Mouse (Mus musculus) lung, embryonic 14.5 days (tissue): ENCODE measurements around the gene Iqub. TPM values are rescaled to one million over a fixed set of nuclear protein-coding genes. Genes with fewer than 3 reads are reported as not detected.

Source experiments
- ATAC-seq: fragments of 200-750 bp; cut with Nextera tagmentation; 2 replicates; pipeline ENCODE4 v1.8.0; 2017; ENCODE audit warnings: mild to moderate bottlenecking, moderate TSS enrichment, moderate library complexity; ENCODE audit not compliant: insufficient read depth
- DNase-seq: peaks from one replicate; pipeline ENCODE4 v3.0.0-alpha.2; 2015
- H3K27ac ChIP-seq: fragments of 300-500 bp; sonication (generic); 2 replicates; pipeline ENCODE4 v1.5.1; 2014; ENCODE audit warnings: low read depth, mild to moderate bottlenecking, moderate library complexity
- H3K27me3 ChIP-seq: fragments of 300-500 bp; sonication (generic); 2 replicates; pipeline ENCODE4 v1.6.1; 2014; ENCODE audit warnings: low read length, control low read depth; ENCODE audit not compliant: insufficient read depth
- H3K36me3 ChIP-seq: fragments of 300-500 bp; sonication (generic); 2 replicates; pipeline ENCODE4 v1.6.1; 2014; ENCODE audit warnings: control low read depth; ENCODE audit not compliant: insufficient read depth
- H3K4me1 ChIP-seq: fragments of 300-500 bp; sonication (generic); 2 replicates; pipeline ENCODE4 v1.6.1; 2014; ENCODE audit warnings: antibody characterized with exemption, control low read depth; ENCODE audit not compliant: insufficient read depth
- H3K4me2 ChIP-seq: fragments of 300-500 bp; sonication (generic); 2 replicates; pipeline ENCODE4 v1.6.1; 2014; ENCODE audit warnings: mild to moderate bottlenecking
- H3K4me3 ChIP-seq: fragments of 300-500 bp; sonication (generic); 2 replicates; pipeline ENCODE4 v1.5.1; 2014; ENCODE audit warnings: low read depth, low read length
- H3K9ac ChIP-seq: fragments of 300-500 bp; sonication (generic); 2 replicates; pipeline ENCODE4 v1.6.1; 2014
- H3K9me3 ChIP-seq: fragments of 300-500 bp; sonication (generic); 2 replicates; pipeline ENCODE4 v1.6.1; 2016; ENCODE audit warnings: low read depth, low read length, control low read depth
- CTCF ChIP-seq: IDR thresholded peaks from 2 replicates; pipeline ENCODE4 v1.5.1; 2016; ENCODE audit warnings: antibody characterized with exemption, low read depth
- WGBS: fragments of 180-500 bp; shearing (Covaris S2); extraction: QIAGEN DNeasy Blood & Tissue Kit; methylation state at CpG from one replicate; pipeline ENCODE4 v1.1.7; 2014; 5-methylcytosine and 5-hydroxymethylcytosine counted together
- polyA plus RNA-seq: library from polyadenylated mRNA; unstranded; fragments of >200 nt; fragmentation: Nextera tagmentation; extraction: Ambion mirVana; gene quantifications from 2 replicates; pipeline ENCODE4 v1.2.1, GENCODE M21; 2014

Iqub gene
- polyA plus RNA-seq, 1 experiment from 2014 or later: 0.09 TPM

DNA sequence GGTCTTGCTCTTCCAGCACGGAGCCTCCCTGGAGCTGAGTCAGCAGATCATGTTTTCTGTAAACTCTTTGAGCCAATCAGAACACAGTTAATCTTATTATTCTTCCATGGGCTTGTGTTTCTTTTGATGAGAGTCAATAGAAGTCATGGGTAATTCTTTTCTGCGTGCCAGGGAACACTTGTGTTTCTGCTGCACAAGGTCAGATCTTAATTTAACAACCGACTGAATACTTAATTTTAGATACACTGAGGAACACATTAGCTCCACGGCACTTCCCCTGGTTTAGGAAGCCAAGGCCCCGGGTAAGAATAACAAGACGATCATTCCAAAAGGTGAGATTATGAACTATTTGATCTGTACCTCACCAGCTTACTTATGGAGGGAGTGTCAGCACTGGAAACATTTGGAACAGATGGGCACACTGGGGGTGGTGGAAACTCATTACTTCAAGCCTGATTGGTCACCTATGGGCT is 28.3 kb upstream of the Iqub start:
- 57% methylated on average over 6 of the region's 6 CpGs for WGBS
- no peak for TF ChIP-seq CTCF
- no peak overlapping the region for H3K4me3 ChIP-seq

DNA sequence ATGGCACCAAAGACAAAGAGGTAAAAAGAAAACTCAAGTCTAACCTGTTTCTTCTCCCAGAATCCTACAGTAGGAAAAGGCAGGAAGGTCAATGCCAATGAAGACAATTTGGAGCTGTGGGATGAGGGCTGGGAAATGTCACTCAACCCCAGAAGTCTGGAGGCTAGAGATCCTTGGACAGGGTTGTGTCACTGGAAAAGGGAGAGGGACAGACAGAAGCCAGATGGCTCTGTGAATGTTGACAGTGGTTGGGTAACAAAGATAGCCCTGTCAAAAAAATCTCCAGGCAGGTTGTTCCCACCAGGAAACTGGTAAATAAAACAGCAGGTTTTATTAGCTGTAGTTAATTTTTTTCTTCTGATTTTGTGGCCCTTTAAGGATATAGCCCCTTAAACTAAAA is 27.5 kb upstream of the Iqub start:
- Histone ChIP-seq H3K4me1 (no peaks in the 10 kb centered on the region), H3K36me3 (no peaks in the 10 kb centered on the region), H3K27me3 (no peaks in the 10 kb centered on the region), H3K9me3 (no peaks in the 10 kb centered on the region), H3K4me3 (no peak overlapping the region), H3K9ac (no peak overlapping the region), H3K4me2 (no peak overlapping the region), H3K27ac (no peak overlapping the region)
- DNase-seq: peak; percentile 48
- no peak for TF ChIP-seq CTCF
- peak; percentile 78; the same call in 1 of the 2 replicates for ATAC-seq

More for the DNA sequence above, 28.3 kb upstream of the Iqub start:
- H3K4me2 ChIP-seq: no peak overlapping the region
- H3K36me3 ChIP-seq: no peaks in the 10 kb centered on the region
- no peak overlapping the region for H3K9ac ChIP-seq
- no peak for ATAC-seq
- no peaks in the 10 kb centered on the region for H3K27me3 ChIP-seq
- no peaks in the 10 kb centered on the region for H3K4me1 ChIP-seq
- no peak for DNase-seq
- H3K27ac ChIP-seq: no peak overlapping the region
- no peaks in the 10 kb centered on the region for H3K9me3 ChIP-seq

DNA sequence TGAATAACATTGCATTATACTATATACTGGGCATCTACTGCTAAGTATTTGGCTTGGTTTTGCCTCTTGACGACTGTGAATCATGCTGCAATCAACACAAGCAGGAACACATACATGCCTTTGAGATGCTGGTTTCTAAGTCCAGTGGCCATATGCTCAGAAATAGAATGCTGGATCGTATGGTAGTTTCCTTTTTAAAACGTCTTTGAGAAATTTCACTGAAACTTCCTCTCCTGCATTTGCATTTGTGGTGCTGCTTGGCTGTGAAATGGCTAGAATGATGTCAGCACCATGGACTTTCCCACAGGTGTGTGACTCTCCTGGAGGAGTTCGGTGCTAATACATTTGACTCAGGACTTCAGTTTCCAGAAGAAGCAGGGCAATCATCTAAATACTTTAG is 25.2 kb upstream of the Iqub start:
- no peaks in the 10 kb centered on the region for H3K27me3 ChIP-seq
- H3K4me2 ChIP-seq: no peak overlapping the region
- ATAC-seq (no peak), DNase-seq (no peak)
- WGBS: 68% methylated on average over 4 of the region's 4 CpGs
- H3K36me3 ChIP-seq: no peaks in the 10 kb centered on the region
- H3K9ac ChIP-seq: no peak overlapping the region
- no peak overlapping the region for H3K4me3 ChIP-seq
- no peak for TF ChIP-seq CTCF
- H3K27ac ChIP-seq: no peak overlapping the region
- no peaks in the 10 kb centered on the region for H3K4me1 ChIP-seq
- no peaks in the 10 kb centered on the region for H3K9me3 ChIP-seq

DNA sequence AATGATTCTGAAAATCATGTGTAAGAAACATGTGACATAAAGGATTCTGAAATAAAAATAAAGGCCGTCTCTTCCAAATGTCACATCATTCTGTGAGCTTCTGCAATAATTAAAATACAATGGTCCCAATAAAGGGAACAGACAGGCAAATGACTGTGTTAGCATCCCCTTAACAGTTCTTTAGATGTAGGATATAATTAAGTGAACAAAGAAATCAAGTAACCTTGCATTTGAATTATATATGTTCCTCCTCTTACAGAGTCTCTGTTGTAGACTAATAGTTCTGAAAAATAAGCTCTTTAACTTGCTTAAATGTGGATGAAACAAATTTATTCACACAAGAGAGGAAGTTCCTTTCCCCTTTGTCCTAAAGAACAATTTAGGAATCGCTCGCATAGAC is 23.6 kb upstream of the Iqub start:
- Histone ChIP-seq H3K9ac (no peak overlapping the region), H3K27me3 (no peaks in the 10 kb centered on the region), H3K36me3 (no peaks in the 10 kb centered on the region), H3K4me2 (no peak overlapping the region), H3K4me1 (no peaks in the 10 kb centered on the region), H3K27ac (no peak overlapping the region), H3K4me3 (no peak overlapping the region), H3K9me3 (no peaks in the 10 kb centered on the region)
- ATAC-seq: no peak
- no peak for DNase-seq
- no peak for TF ChIP-seq CTCF
- 87% methylated on average over 3 of the region's 3 CpGs for WGBS

DNA sequence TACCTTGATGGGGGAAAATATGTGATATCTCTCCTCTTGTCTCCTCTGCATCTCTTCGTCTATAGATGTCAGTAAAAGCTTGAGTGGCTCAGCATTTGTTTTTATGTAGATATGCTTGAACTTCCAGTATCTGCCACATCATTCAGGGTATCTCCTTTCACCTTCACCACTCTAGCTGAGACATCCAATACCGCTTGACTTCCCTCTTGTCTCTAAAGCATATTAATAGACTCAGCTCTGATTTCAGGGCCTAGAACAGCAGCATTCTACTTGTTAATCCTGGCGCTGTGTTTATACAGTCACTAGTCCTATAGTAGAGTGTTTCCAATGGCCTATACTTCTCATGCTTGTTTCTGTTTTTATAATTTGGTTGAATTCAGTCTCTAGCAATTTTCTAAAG is 17.9 kb upstream of the Iqub start:
- Histone ChIP-seq H3K4me3 (no peak overlapping the region), H3K9me3 (no peaks in the 10 kb centered on the region), H3K9ac (no peak overlapping the region), H3K36me3 (no peaks in the 10 kb centered on the region), H3K4me2 (no peak overlapping the region), H3K27me3 (no peaks in the 10 kb centered on the region), H3K27ac (no peak overlapping the region), H3K4me1 (no peaks in the 10 kb centered on the region)
- DNase-seq (no peak), ATAC-seq (no peak)
- no peak for TF ChIP-seq CTCF
- WGBS: 81% methylated on average over 3 of the region's 3 CpGs

- TF ChIP-seq CTCF: no peak
- ATAC-seq (no peak), DNase-seq (peak; percentile 35)
- Histone ChIP-seq H3K4me1 (peaks cover 5% of the 10 kb centered on the region), H3K4me3 (no peak overlapping the region), H3K36me3 (no peaks in the 10 kb centered on the region), H3K27me3 (no peaks in the 10 kb centered on the region), H3K9ac (no peak overlapping the region; the same call in 1 of the 2 replicates), H3K9me3 (no peaks in the 10 kb centered on the region), H3K4me2 (peak overlapping the region; percentile 47), H3K27ac (no peak overlapping the region; the same call in 1 of the 2 replicates)
- WGBS: 51% methylated on average over 11 of the region's 11 CpGs
Observed at GRCm38 (mm10) chr6:24530711-24531420, 16.0 kb upstream of the Iqub start.

DNA sequence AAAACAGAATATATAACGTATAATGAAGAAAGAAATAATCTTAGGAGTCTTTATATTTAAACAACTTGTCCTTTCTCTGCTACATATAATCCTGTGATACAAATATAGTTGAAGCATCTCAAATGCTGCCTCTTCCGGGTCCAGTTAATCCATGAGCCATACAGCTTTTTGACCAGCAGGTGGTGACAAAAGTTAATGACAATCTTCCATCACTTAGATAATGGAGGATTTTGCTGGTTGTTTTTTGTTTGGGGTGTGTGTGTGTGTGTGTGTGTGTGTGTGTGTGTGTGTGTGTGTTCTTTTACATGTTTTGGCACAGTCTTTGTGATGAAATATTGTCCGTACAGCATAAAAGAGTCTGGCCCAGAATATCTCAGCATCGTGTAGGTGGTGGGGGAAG is 15.3 kb upstream of the Iqub start:
- no peaks in the 10 kb centered on the region for H3K27me3 ChIP-seq
- H3K27ac ChIP-seq: no peak overlapping the region
- peak; percentile 90 for DNase-seq
- peak; percentile 86 for TF ChIP-seq CTCF
- H3K9ac ChIP-seq: no peak overlapping the region; the same call in 1 of the 2 replicates
- H3K4me3 ChIP-seq: no peak overlapping the region
- WGBS: 11% methylated on average over 4 of the region's 4 CpGs
- H3K9me3 ChIP-seq: no peaks in the 10 kb centered on the region
- peaks cover 5% of the 10 kb centered on the region for H3K4me1 ChIP-seq
- H3K4me2 ChIP-seq: peak overlapping the region; percentile 47
- H3K36me3 ChIP-seq: no peaks in the 10 kb centered on the region
- ATAC-seq: 0 out of 2 replicates have a peak, but pooled peaks have one; percentile 4
